Mouse (Mus musculus) retina, postnatal 1 day (tissue): ENCODE data around the gene Fsip2.

Source experiments
- DNase-seq: peaks from one replicate; pipeline ENCODE4 v3.0.0-alpha.2; 2012

Gene Fsip2

DNA sequence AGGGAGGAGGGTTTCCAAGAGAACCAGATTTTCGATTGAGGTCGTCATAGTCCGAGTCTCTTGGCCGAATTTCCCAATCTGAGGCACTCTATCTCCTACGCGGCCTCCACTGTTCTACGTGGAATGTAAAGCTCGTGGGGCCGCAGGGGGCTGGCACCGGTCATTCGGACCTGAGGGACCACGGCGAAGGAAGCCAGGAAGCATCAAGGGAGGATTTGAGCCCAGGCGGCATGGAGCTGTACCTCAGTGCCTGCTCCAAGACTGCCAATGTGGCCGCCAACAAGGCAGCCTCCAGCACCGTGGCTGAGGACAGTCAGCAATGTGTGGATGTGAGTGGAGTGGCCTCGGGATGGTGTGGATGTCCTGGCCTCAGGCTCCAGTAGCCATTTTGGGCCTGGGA is at the start of gene Fsip2:
Gene Fsip2 (plus strand): TSS at position 163 of the 400 bp plus-strand sequence.
- DNase-seq, result no peak

- DNase-seq, result no peak
These were observed 20.0 kb downstream of the Fsip2 start for GRCm38 (mm10) chr2:82963443-82963842.

DNA sequence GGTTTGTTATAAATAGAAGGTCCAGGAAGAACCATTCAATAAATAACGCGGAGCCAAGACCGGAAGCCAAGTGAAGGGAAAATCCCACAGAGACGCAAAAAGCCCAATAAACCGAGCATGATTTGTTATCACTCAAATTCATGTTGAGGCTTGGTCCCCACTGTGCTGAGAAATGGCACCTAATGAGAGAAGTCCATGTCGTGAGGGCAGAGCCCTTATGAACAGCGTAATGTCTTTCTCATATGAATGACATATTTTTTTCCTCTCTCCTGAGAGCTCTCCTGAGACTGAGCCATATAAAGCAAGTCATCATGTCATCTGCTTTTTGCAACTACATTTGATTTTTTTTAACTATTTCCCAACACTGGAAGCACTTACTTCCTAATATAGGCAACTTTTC is 82.4 kb downstream of the Fsip2 start:
- DNase-seq, result no peak

- no peak for DNase-seq
These were observed 109.7 kb downstream of the Fsip2 start for GRCm38 (mm10) chr2:83052914-83053690.
